In the genomic region with DNA sequence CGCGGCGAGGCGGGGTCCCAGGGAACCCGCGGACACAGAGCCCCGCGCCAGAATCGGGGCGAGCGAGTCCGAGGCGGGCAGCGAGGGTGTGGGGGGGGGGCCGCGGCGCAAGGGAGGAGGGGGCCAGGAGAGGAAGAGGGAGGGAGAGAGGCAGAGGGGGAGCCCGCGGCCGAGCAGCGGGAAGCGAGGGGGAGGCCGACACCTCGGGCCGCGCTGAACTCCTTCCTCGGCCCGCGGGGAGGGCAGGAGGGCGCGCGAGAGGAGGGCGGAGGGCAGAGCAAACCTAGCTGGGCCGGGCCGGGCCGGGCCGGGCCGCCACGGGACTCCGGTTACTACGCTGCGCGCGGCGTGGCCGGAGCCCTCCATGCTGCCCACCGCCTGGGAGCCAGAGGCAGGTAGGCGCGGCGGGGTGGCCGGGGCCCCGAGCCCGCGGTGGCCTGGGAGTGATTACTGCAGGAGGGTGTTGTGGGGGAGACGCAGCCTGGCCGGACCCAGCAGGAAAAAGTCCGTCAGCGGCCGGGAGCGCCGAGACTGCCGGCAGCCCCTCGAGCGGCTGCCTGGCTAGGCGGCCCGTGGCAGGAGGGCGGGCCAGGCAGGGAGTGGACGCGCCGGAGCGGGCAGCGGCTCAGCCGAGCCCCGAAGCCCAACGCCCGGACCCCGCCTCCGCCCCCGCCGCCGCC, we compare ENCODE assay signal across 8 mouse cellular contexts. TPM values are rescaled to one million over a fixed set of nuclear protein-coding genes. Genes with fewer than 3 reads are reported as not detected.
A peak's percentile ranks its signal among the peaks of the same experiment; 100 is the strongest.
DNase-seq lines count a peak whose midpoint lies in the region; ATAC-seq and TF ChIP-seq lines count a peak whose summit lies in the region.

No protein-coding gene starts in this region.

- H3K36me3 ChIP-seq in kidney, adult 2 months (ENCODE audit: control insufficient read depth, insufficient read depth, low read length) = no peaks in the 10 kb centered on the region
- H3K36me3 ChIP-seq in neural tube, embryonic 12.5 days = no peaks in the 10 kb centered on the region

- peak overlapping the region; percentile 98 for H3K4me2 ChIP-seq in neural tube, embryonic 12.5 days (replicated peaks)

- no peak for TF ChIP-seq POLR2A in kidney, adult 2 months (IDR thresholded peaks at IDR 0.05; ENCODE audit: low read depth, low read length)

- peak overlapping the region; percentile 68 for H3K9ac ChIP-seq in neural tube, embryonic 12.5 days

- ATAC-seq in neural tube, embryonic 12.5 days (ENCODE audit: low FRiP score, low read depth) = peak; percentile 45; the same call in 1 of the 2 replicates

- no peak for TF ChIP-seq CTCF in kidney, adult 2 months (conservative IDR thresholded peaks at IDR 0.05; ENCODE audit: insufficient read depth, insufficient read length, low read depth, low read length)

- intact Hi-C loops in heart, postnatal 36 days (cut with DNase I) = no loop called here
- intact Hi-C loops in left cerebral cortex, postnatal 4 days (cut with DNase I) = loop anchor here (10.0 kb wide), 1 partner anchor 200 kb away; the partner anchor contains the start of gene Ndufv1

- under 1% methylated on average over 73 of the region's 81 CpGs for WGBS in kidney, adult 2 months
- WGBS in neural tube, embryonic 12.5 days = 1% methylated on average over 64 of the region's 81 CpGs

- H3K9me3 ChIP-seq in neural tube, embryonic 12.5 days = no peaks in the 10 kb centered on the region

- H3K4me3 ChIP-seq in kidney, adult 2 months (ENCODE audit: insufficient read depth, low read depth, low read length) = peak overlapping the region; percentile 60
- H3K4me3 ChIP-seq in brown adipose tissue, adult 24 weeks (ENCODE audit: insufficient read depth, low read depth, low read length) = peak overlapping the region; percentile 85
- peak overlapping the region; percentile 56 for H3K4me3 ChIP-seq in neural tube, embryonic 12.5 days

- DNase-seq in kidney, adult 2 months = peak; percentile 50
- DNase-seq in kidney, adult 8-10 months = no peak
- DNase-seq in heart, postnatal 36 days = peak; percentile 42 to 53
- peak; percentile 33 for DNase-seq in liver
- DNase-seq in left cerebral cortex, postnatal 4 days = no peak
- no peak for DNase-seq in frontal cortex, postnatal 25 days (ENCODE audit: low spot score in 2 of 2)

- peak overlapping the region; percentile 28 for H3K27ac ChIP-seq in kidney, adult 2 months (ENCODE audit: insufficient read depth, low read depth, low read length)
- H3K27ac ChIP-seq in brown adipose tissue, adult 24 weeks (replicated peaks; ENCODE audit: low read depth, low read length) = no peak overlapping the region
- H3K27ac ChIP-seq in neural tube, embryonic 12.5 days = no peak overlapping the region

- H3K27me3 ChIP-seq in kidney, adult 2 months (replicated peaks; ENCODE audit: control insufficient read depth, insufficient read depth, low read length) = no peaks in the 10 kb centered on the region
- peaks cover 74% of the 10 kb centered on the region for H3K27me3 ChIP-seq in neural tube, embryonic 12.5 days (replicated peaks)

- H3K4me1 ChIP-seq in kidney, adult 2 months (ENCODE audit: control insufficient read depth, insufficient read depth, low read length) = peaks cover 9% of the 10 kb centered on the region
- H3K4me1 ChIP-seq in brown adipose tissue, adult 24 weeks (ENCODE audit: control insufficient read depth, insufficient read depth, insufficient read length, low read length) = no peaks in the 10 kb centered on the region
- H3K4me1 ChIP-seq in neural tube, embryonic 12.5 days = peaks cover 31% of the 10 kb centered on the region

RNA-seq across cellular contexts. Expression of gene AC109138.7, which starts 0.8 kb away (rescaled TPM):
- polyA plus RNA-seq in kidney, adult 2 months (2012; rRNA removed) = 3.4 TPM in 1 of 2 replicates, not detected in the other
- not detected in 2 replicates for polyA plus RNA-seq in brown adipose tissue, adult 24 weeks (2012; ENCODE audit: insufficient read depth, insufficient read length, missing spikeins)
- total RNA-seq in heart, postnatal 36 days (2021) = not detected
- not detected in 2 replicates for polyA plus RNA-seq in neural tube, embryonic 12.5 days (2016; fragmentation: Nextera tagmentation; extraction: Ambion mirVana)
- not detected for total RNA-seq in left cerebral cortex, postnatal 4 days (2021)

RNA-seq across cellular contexts. Expression of gene Clcf1, which starts 0.9 kb away (rescaled TPM):
- 13.6 TPM in 2 replicates for polyA plus RNA-seq in kidney, adult 2 months (2012; rRNA removed)
- not detected in 2 replicates for polyA plus RNA-seq in brown adipose tissue, adult 24 weeks (2012; ENCODE audit: insufficient read depth, insufficient read length, missing spikeins)
- total RNA-seq in heart, postnatal 36 days (2021) = 1 to 10 TPM in 1 of 2 experiments, under 1 TPM in 1; 0.51 to 1.2 TPM
- polyA plus RNA-seq in neural tube, embryonic 12.5 days (2016; fragmentation: Nextera tagmentation; extraction: Ambion mirVana) = 0.87 and 0.95 TPM in 2 replicates
- 1 to 10 TPM; 1.2 to 1.3 TPM for total RNA-seq in left cerebral cortex, postnatal 4 days (2021)

RNA-seq across cellular contexts. Expression of gene Rad9a, which starts 13.4 kb away (rescaled TPM):
- polyA plus RNA-seq in kidney, adult 2 months (2012; rRNA removed) = 18.4 and 19.2 TPM in 2 replicates
- 4.4 and 7.6 TPM in 2 replicates for polyA plus RNA-seq in brown adipose tissue, adult 24 weeks (2012; ENCODE audit: insufficient read depth, insufficient read length, missing spikeins)
- total RNA-seq in heart, postnatal 36 days (2021) = 1 to 10 TPM; 5.2 to 5.3 TPM
- polyA plus RNA-seq in neural tube, embryonic 12.5 days (2016; fragmentation: Nextera tagmentation; extraction: Ambion mirVana) = 25.9 and 34.0 TPM in 2 replicates
- 10 to 100 TPM in 1 of 2 experiments, 1 to 10 TPM in 1; 9.8 to 10.6 TPM for total RNA-seq in left cerebral cortex, postnatal 4 days (2021)

RNA-seq across cellular contexts. Expression of gene Pold4, which starts 16.8 kb away (rescaled TPM):
- polyA plus RNA-seq in kidney, adult 2 months (2012; rRNA removed) = 96.1 and 99.8 TPM in 2 replicates
- polyA plus RNA-seq in brown adipose tissue, adult 24 weeks (2012; ENCODE audit: insufficient read depth, insufficient read length, missing spikeins) = 63.7 and 81.4 TPM in 2 replicates
- total RNA-seq in heart, postnatal 36 days (2021) = 10 to 100 TPM; 11.9 to 13.7 TPM
- 18.7 and 19.8 TPM in 2 replicates for polyA plus RNA-seq in neural tube, embryonic 12.5 days (2016; fragmentation: Nextera tagmentation; extraction: Ambion mirVana)
- total RNA-seq in left cerebral cortex, postnatal 4 days (2021) = 10 to 100 TPM; 11.3 to 11.9 TPM

RNA-seq across cellular contexts. Expression of gene Ppp1ca, which starts 23.0 kb away (rescaled TPM):
- 484 and 509 TPM in 2 replicates for polyA plus RNA-seq in kidney, adult 2 months (2012; rRNA removed)
- 265 and 309 TPM in 2 replicates for polyA plus RNA-seq in brown adipose tissue, adult 24 weeks (2012; ENCODE audit: insufficient read depth, insufficient read length, missing spikeins)
- total RNA-seq in heart, postnatal 36 days (2021) = 100 to 1,000 TPM; 326 to 332 TPM
- polyA plus RNA-seq in neural tube, embryonic 12.5 days (2016; fragmentation: Nextera tagmentation; extraction: Ambion mirVana) = 753 and 767 TPM in 2 replicates
- total RNA-seq in left cerebral cortex, postnatal 4 days (2021) = 100 to 1,000 TPM; 318 to 333 TPM

Comparison
In these comparisons a context has a peak if more than half of its experiments do, and no peak if none do; other contexts are left out.
1. DNase-seq: peak in kidney, adult 2 months (single experiment), heart, postnatal 36 days (2 of 2) and liver (single experiment); none in kidney, adult 8-10 months (0 of 2), left cerebral cortex, postnatal 4 days (single experiment) and frontal cortex, postnatal 25 days (0 of 2).
2. Peak in every context shown above with its lines, with median percentiles within 50 percentile points of each other: H3K4me3 ChIP-seq.